Mouse (Mus musculus) liver, adult 2 months (tissue): Measurements from ENCODE around the gene Gcc2.
"Not testable (repeated sequence)": the region's sequence is repeated elsewhere in the genome, so short reads cannot be mapped to it uniquely, and the experiment has no call there.

Source experiments
- CTCF ChIP-seq: fragments of 200-500 bp; IDR thresholded peaks from 2 replicates; pipeline ENCODE4 v1.5.1; 2011; ENCODE audit warnings: low read depth, low read length, control low read depth
- POLR2A ChIP-seq: fragments of 200-500 bp; IDR thresholded peaks from 2 replicates; pipeline ENCODE4 v1.6.1; 2011; ENCODE audit warnings: low read length, control low read depth; ENCODE audit not compliant: insufficient read depth; ENCODE audit errors: extremely low read depth

GRCm38 (mm10) chr10:58233054-58233739 is 22.1 kb upstream of the Gcc2 start:
- TF ChIP-seq POLR2A, CTCF: not testable (repeated sequence)
